9 mouse cellular contexts compared by ENCODE assay signal in genomic region chr6:8694636-8695514, GRCm38 (mm10).
DNase-seq lines count a peak whose midpoint lies in the region; ATAC-seq and TF ChIP-seq lines count a peak whose summit lies in the region.
"Had no signal": no experiment of that assay in that cellular context is flagged by ENCODE, and none has a peak within 500 bp of the region (broad histone marks: within the 10 kb centered on the region; RNA-seq: fewer than 3 reads in every experiment).

No protein-coding gene starts in this region.

- H3K27me3 ChIP-seq in forebrain, postnatal 0 days (ENCODE audit: insufficient read depth, low read length): no peaks in the 10 kb centered on the region
- no peaks in the 10 kb centered on the region for H3K27me3 ChIP-seq in midbrain, embryonic 12.5 days

- 0 out of 2 replicates have a peak, but pooled peaks cover 3% of the 10 kb centered on the region for H3K4me1 ChIP-seq in forebrain, postnatal 0 days (ENCODE audit: insufficient read depth)
- peaks cover 24% of the 10 kb centered on the region for H3K4me1 ChIP-seq in midbrain, embryonic 12.5 days

- no peak overlapping the region for H3K4me2 ChIP-seq in forebrain, postnatal 0 days (ENCODE audit: low read depth)
- H3K4me2 ChIP-seq in midbrain, embryonic 12.5 days (replicated peaks): no peak overlapping the region

- no peaks in the 10 kb centered on the region for H3K9me3 ChIP-seq in forebrain, postnatal 0 days (ENCODE audit: low read length)
- no peaks in the 10 kb centered on the region for H3K9me3 ChIP-seq in midbrain, embryonic 12.5 days

- peak; percentile 33 for DNase-seq in adrenal gland, postnatal 10 days
- DNase-seq in adrenal gland, adult 18-20 months (ENCODE audit: low spot score in 2 of 2): no peak
- DNase-seq in right cerebral cortex, postnatal 10 days (ENCODE audit: low spot score in 2 of 2): peak; percentile 38 to 42
- no peak for DNase-seq in right cerebral cortex, postnatal 25 days
- peak; percentile 49 for DNase-seq in forebrain, postnatal 0 days
- DNase-seq in kidney, postnatal 10 days: peak; percentile 73

- H3K27ac ChIP-seq in forebrain, postnatal 0 days (ENCODE audit: low read depth, low read length): no peak overlapping the region
- H3K27ac ChIP-seq in midbrain, embryonic 12.5 days (replicated peaks): peak overlapping the region; percentile 80; the same call in 1 of the 2 replicates
- H3K27ac ChIP-seq: liver, embryonic 14.5 days had no signal

- peak; percentile 50 for TF ChIP-seq CTCF in forebrain, postnatal 0 days (IDR thresholded peaks at IDR 0.05; ENCODE audit: low read depth)

- H3K9ac ChIP-seq in forebrain, postnatal 0 days: no peak overlapping the region
- H3K9ac ChIP-seq in midbrain, embryonic 12.5 days (replicated peaks): no peak overlapping the region
- H3K9ac ChIP-seq: liver, embryonic 14.5 days had no signal

- H3K4me3 ChIP-seq in forebrain, postnatal 0 days (ENCODE audit: low read depth, low read length): no peak overlapping the region
- H3K4me3 ChIP-seq in midbrain, embryonic 12.5 days: no peak overlapping the region

- WGBS in forebrain, postnatal 0 days: 53% methylated on average over 12 of the region's 12 CpGs
- WGBS in midbrain, embryonic 12.5 days: 69% methylated on average over 12 of the region's 12 CpGs

- ATAC-seq in forebrain, postnatal 0 days: 0 out of 2 replicates have a peak, but pooled peaks have one; percentile 14
- no peak for ATAC-seq in midbrain, embryonic 12.5 days (ENCODE audit: low FRiP score, low read depth)
- no peak for ATAC-seq in erythroid progenitor cell, adult 5-6 weeks (replicated peaks; ENCODE audit: low FRiP score, poor library complexity, severe bottlenecking)

- H3K36me3 ChIP-seq in forebrain, postnatal 0 days (ENCODE audit: insufficient read depth): no peaks in the 10 kb centered on the region
- no peaks in the 10 kb centered on the region for H3K36me3 ChIP-seq in midbrain, embryonic 12.5 days

Comparison
In these comparisons a context has a peak if more than half of its experiments do, and no peak if none do; other contexts are left out.
1. DNase-seq: peak in adrenal gland, postnatal 10 days (single experiment), right cerebral cortex, postnatal 10 days (2 of 2), forebrain, postnatal 0 days (single experiment) and kidney, postnatal 10 days (single experiment); none in adrenal gland, adult 18-20 months (0 of 2) and right cerebral cortex, postnatal 25 days (single experiment).